Mouse (Mus musculus) forebrain, postnatal 0 days (tissue): Measurements from ENCODE around the gene Srpr. TPM values are rescaled to one million over a fixed set of nuclear protein-coding genes. Genes with fewer than 3 reads are reported as not detected.

Experiments used
- ATAC-seq: fragments of 200-750 bp; cut with Nextera tagmentation; 2 replicates; pipeline ENCODE4 v1.8.0; 2017; ENCODE audit warnings: mild to moderate bottlenecking, moderate library complexity
- DNase-seq: peaks from one replicate; pipeline ENCODE4 v3.0.0-alpha.2; 2015
- H3K27ac ChIP-seq: fragments of 300-500 bp; sonication (generic); 2 replicates; pipeline ENCODE4 v1.5.1; 2014; ENCODE audit warnings: low read depth, mild to moderate bottlenecking, antibody characterized with exemption, low read length, moderate library complexity, mixed read lengths
- H3K27me3 ChIP-seq: fragments of 300-500 bp; sonication (generic); 2 replicates; pipeline ENCODE4 v1.6.1; 2014; ENCODE audit warnings: mild to moderate bottlenecking, low read length, mixed read lengths; ENCODE audit not compliant: insufficient read depth
- H3K36me3 ChIP-seq: fragments of 300-500 bp; sonication (generic); 2 replicates; pipeline ENCODE4 v1.6.1; 2014; ENCODE audit warnings: mild to moderate bottlenecking, moderate library complexity; ENCODE audit not compliant: insufficient read depth
- H3K4me1 ChIP-seq: fragments of 300-500 bp; sonication (generic); 2 replicates; pipeline ENCODE4 v1.6.1; 2014; ENCODE audit warnings: antibody characterized with exemption; ENCODE audit not compliant: insufficient read depth
- H3K4me2 ChIP-seq: fragments of 300-500 bp; sonication (generic); 2 replicates; pipeline ENCODE4 v1.6.1; 2014; ENCODE audit warnings: low read depth, mild to moderate bottlenecking, moderate library complexity
- H3K4me3 ChIP-seq: fragments of 300-500 bp; sonication (generic); 2 replicates; pipeline ENCODE4 v1.5.1; 2014; ENCODE audit warnings: low read depth, low read length, mixed read lengths
- H3K9ac ChIP-seq: fragments of 300-500 bp; sonication (generic); 2 replicates; pipeline ENCODE4 v1.6.1; 2014; ENCODE audit warnings: mild to moderate bottlenecking
- H3K9me3 ChIP-seq: fragments of 300-500 bp; sonication (generic); 2 replicates; pipeline ENCODE4 v1.6.1; 2016; ENCODE audit warnings: low read length
- CTCF ChIP-seq: sonication (generic); IDR thresholded peaks from 2 replicates; pipeline ENCODE4 v1.5.1; 2016; ENCODE audit warnings: antibody characterized with exemption, control low read depth, low read depth
- WGBS: fragments of 180-500 bp; shearing (Covaris S2); extraction: QIAGEN DNeasy Blood & Tissue Kit; methylation state at CpG from one replicate; pipeline ENCODE4 v1.1.7; 2014; 5-methylcytosine and 5-hydroxymethylcytosine counted together
- polyA plus RNA-seq: library from polyadenylated mRNA; unstranded; fragments of >200 nt; fragmentation: Nextera tagmentation; extraction: Ambion mirVana; gene quantifications from 2 replicates; pipeline ENCODE4 v1.2.1, GENCODE M21; 2015
- total RNA-seq: library from RNA; depleted of rRNA; stranded (reverse); fragments of >200 nt; gene quantifications from 2 replicates; pipeline ENCODE4 v1.2.3, GENCODE M21; 2014; rRNA removed

The Srpr gene
- total RNA-seq: 31.0 and 37.6 TPM in 2 replicates
- 40.1 and 45.7 TPM in 2 replicates for polyA plus RNA-seq

DNA sequence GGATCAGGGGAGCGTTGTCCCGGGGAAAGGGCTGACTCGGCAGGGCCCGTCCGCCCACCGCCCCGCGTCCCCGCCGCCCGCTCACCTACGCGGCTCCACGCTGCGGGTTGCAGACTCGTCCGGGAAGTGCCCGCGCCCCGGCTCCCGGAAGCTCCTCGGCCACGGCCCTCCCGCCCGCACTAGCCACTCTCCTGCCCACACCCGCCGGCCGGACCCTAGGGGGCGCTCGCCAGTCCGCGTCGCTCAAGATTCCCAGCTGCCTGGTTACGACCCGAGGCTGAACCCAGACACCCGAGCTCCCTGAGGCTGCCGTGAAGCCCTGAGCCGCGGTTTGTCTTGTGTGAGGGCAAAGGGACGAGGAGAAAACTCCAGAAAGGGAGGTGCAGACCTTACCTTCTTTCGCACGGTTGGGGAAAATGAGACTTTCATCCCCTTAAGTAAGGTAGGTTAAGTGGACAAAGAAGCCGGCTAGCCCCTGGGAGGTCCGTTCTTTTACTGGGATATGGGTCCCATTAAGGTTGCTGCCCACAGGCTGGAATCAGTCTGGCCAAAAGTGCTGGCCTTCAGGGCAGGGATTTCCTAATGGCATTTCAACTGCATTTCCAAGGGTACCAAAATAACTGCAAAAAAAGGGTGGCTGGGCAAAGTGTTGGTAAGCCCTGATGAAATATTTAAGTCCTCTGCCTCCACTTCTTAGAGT, at the start of gene Srpr, which contains the start of gene Tirap:
Srpr (plus strand) TSS at position 404 of the 700 bp plus-strand sequence.
Tirap (minus strand) TSS at position 520 of the 700 bp plus-strand sequence.
- 3% methylated on average over 44 of the region's 44 CpGs for WGBS
- Histone ChIP-seq H3K9ac (peak within 1 kb of the TSS; percentile 53), H3K27me3 (no peaks in the 10 kb centered on the region), H3K4me3 (peak within 1 kb of the TSS; percentile 50), H3K9me3 (no peaks in the 10 kb centered on the region), H3K27ac (no peak within 1 kb of the TSS), H3K36me3 (peaks cover 6% of the 10 kb centered on the region; the same call in 1 of the 2 replicates), H3K4me1 (peaks cover 9% of the 10 kb centered on the region), H3K4me2 (peak within 1 kb of the TSS; percentile 93)
- ATAC-seq (peak; percentile 94), DNase-seq (peak; percentile 67)
- TF ChIP-seq CTCF: peak; percentile 81

GRCm38 (mm10) chr9:35152923-35153322, 47.1 kb upstream of the Srpr start:
- Histone ChIP-seq H3K9me3 (no peaks in the 10 kb centered on the region), H3K4me2 (no peak overlapping the region), H3K36me3 (no peaks in the 10 kb centered on the region), H3K4me3 (no peak overlapping the region), H3K27ac (no peak overlapping the region), H3K9ac (no peak overlapping the region), H3K27me3 (no peaks in the 10 kb centered on the region), H3K4me1 (no peaks in the 10 kb centered on the region)
- 89% methylated on average over 1 of the region's 1 CpGs for WGBS
- DNase-seq: no peak
- TF ChIP-seq CTCF: no peak
- ATAC-seq: no peak

DNA sequence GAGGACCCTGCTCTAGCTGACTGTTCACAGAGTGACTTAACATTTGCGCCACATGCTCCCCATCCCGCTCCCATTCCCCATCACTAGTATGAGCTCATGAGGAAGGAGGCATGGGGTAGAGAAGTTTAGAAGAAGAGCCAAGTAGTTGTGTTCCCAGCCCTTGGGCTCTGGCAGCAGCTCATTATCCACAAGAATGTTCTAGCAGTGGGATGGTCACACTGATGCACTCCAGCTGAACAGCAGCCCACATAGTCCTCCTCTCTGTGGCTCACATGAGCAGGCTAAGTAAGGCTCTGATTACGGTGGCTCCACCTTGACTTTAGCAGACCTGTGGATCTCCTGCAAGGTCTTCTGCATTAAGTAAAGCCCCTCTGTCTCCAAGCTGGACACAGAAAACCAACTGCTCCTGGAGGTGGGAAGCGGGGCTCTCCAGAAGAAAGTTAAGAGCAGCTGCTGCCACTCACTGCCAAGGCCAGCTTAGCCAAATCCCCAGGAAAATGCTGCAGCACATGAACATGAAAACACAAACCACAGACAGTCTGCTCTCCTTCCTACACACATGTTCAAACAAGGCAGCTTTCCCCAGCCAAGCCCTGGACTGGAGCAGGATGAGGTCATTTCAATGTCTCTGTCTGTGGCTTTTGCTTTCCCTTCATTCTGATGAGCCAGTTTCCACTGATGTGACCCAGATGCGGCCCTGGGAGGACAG, 43.8 kb upstream of the Srpr start:
- no peaks in the 10 kb centered on the region for H3K36me3 ChIP-seq
- no peak for TF ChIP-seq CTCF
- no peak overlapping the region for H3K4me2 ChIP-seq
- no peak overlapping the region for H3K9ac ChIP-seq
- WGBS: 91% methylated on average over 5 of the region's 5 CpGs
- H3K4me1 ChIP-seq: no peaks in the 10 kb centered on the region
- no peaks in the 10 kb centered on the region for H3K27me3 ChIP-seq
- no peak overlapping the region for H3K4me3 ChIP-seq
- no peak for DNase-seq
- no peaks in the 10 kb centered on the region for H3K9me3 ChIP-seq
- ATAC-seq: no peak; the same call in 1 of the 2 replicates
- H3K27ac ChIP-seq: no peak overlapping the region

GRCm38 (mm10) chr9:35156862-35157261, 43.1 kb upstream of the Srpr start:
- Histone ChIP-seq H3K4me3 (no peak overlapping the region), H3K36me3 (no peaks in the 10 kb centered on the region), H3K27me3 (no peaks in the 10 kb centered on the region), H3K9ac (no peak overlapping the region), H3K4me1 (no peaks in the 10 kb centered on the region), H3K9me3 (no peaks in the 10 kb centered on the region), H3K27ac (no peak overlapping the region), H3K4me2 (no peak overlapping the region)
- DNase-seq: no peak
- ATAC-seq: no peak
- no peak for TF ChIP-seq CTCF
- 96% methylated on average over 4 of the region's 4 CpGs for WGBS

GRCm38 (mm10) chr9:35158477-35158876, 41.5 kb upstream of the Srpr start:
- Histone ChIP-seq H3K27me3 (no peaks in the 10 kb centered on the region), H3K36me3 (no peaks in the 10 kb centered on the region), H3K27ac (no peak overlapping the region), H3K4me3 (no peak overlapping the region), H3K9me3 (no peaks in the 10 kb centered on the region), H3K4me1 (no peaks in the 10 kb centered on the region), H3K9ac (no peak overlapping the region), H3K4me2 (no peak overlapping the region)
- no peak for TF ChIP-seq CTCF
- DNase-seq: no peak
- no peak for ATAC-seq
- WGBS: 90% methylated on average over 3 of the region's 3 CpGs

DNA sequence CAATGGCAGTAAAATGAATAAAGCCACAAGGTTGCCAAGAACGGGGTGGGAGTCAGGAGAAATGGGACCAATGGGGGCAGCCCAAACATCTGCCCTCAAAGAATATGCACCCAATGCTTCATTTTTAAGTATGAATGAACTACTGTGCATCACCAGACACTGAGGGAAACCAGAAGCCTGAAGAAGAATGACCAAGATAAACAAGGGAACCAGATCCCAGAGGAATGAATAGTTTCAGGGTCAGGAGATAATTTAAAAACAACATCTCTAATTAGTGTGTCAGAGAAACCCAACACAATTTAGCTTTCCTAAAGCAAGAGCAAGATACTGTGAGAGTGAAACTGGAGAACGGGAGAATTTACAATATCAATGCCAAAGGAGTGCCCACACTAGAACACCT, 39.3 kb upstream of the Srpr start:
- Histone ChIP-seq H3K36me3 (no peaks in the 10 kb centered on the region), H3K9me3 (no peaks in the 10 kb centered on the region), H3K27ac (no peak overlapping the region), H3K4me3 (no peak overlapping the region), H3K4me1 (no peaks in the 10 kb centered on the region), H3K9ac (no peak overlapping the region), H3K27me3 (no peaks in the 10 kb centered on the region), H3K4me2 (no peak overlapping the region)
- no peak for TF ChIP-seq CTCF
- DNase-seq (no peak), ATAC-seq (no peak)
- WGBS: 71% methylated on average over 2 of the region's 2 CpGs

DNA sequence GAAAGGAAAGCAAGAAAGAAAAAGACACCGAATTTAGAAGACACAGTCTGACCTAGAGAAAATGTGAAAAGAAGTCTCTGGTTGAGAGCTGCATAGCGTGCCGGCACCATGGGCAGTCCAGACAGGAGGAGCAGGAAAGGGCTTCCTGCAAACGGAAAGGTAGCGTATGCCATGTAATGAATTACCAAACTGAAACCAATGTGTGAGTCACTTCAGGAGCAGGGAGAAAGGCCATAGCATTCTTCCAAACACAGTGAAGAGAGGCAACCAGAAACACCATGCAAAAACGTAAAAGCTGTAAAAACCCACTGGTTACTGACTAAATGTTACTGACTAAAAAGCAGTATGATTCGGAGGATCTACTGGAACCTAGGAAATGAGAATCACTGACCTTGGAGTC, 38.3 kb upstream of the Srpr start:
- no peak overlapping the region for H3K4me3 ChIP-seq
- no peak overlapping the region for H3K9ac ChIP-seq
- DNase-seq: no peak
- TF ChIP-seq CTCF: no peak
- 82% methylated on average over 7 of the region's 7 CpGs for WGBS
- no peak overlapping the region for H3K27ac ChIP-seq
- no peak for ATAC-seq
- no peak overlapping the region for H3K4me2 ChIP-seq
- H3K27me3 ChIP-seq: no peaks in the 10 kb centered on the region
- no peaks in the 10 kb centered on the region for H3K4me1 ChIP-seq
- H3K36me3 ChIP-seq: no peaks in the 10 kb centered on the region
- H3K9me3 ChIP-seq: no peaks in the 10 kb centered on the region
